8 mouse cellular contexts compared by ENCODE assay signal in the genomic region with DNA sequence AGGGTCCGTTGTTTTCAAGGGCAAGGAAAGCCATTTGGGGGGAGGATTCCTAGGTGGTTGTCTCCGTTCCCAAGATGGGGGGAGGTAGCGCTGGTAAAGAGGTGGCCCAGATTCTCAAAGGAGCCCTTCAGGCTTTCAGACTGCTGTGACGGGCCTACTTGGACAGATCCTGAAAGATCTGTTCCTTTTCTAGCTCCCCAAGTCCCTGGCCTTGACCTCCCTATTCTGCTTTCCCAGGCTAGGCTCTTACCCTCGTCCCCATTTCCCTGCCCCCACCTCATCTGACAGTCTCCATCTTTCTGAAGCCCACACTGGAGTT. TPM values are rescaled to one million over a fixed set of nuclear protein-coding genes. Genes with fewer than 3 reads are reported as not detected.
DNase-seq lines count a peak whose midpoint lies in the region; ATAC-seq and TF ChIP-seq lines count a peak whose summit lies in the region.

No protein-coding gene starts in this region.

- peak overlapping the region; percentile 91 for H3K4me3 ChIP-seq in E14TG2a.4 (replicated peaks; ENCODE audit: low read length)
- H3K4me3 ChIP-seq in kidney, embryonic 15.5 days (replicated peaks), result peak overlapping the region; percentile 96
- peak overlapping the region; percentile 98 for H3K4me3 ChIP-seq in lung, embryonic 15.5 days

- H3K36me3 ChIP-seq in E14TG2a.4 (ENCODE audit: insufficient read depth, low read length), result no peaks in the 10 kb centered on the region
- H3K36me3 ChIP-seq in kidney, embryonic 15.5 days, result no peaks in the 10 kb centered on the region
- H3K36me3 ChIP-seq in lung, embryonic 15.5 days, result no peaks in the 10 kb centered on the region

- H3K4me2 ChIP-seq in kidney, embryonic 15.5 days, result peak overlapping the region; percentile 63
- H3K4me2 ChIP-seq in lung, embryonic 15.5 days, result peak overlapping the region; percentile 60

- H3K9ac ChIP-seq in kidney, embryonic 15.5 days, result peak overlapping the region; percentile 91
- peak overlapping the region; percentile 98 for H3K9ac ChIP-seq in lung, embryonic 15.5 days

- no peaks in the 10 kb centered on the region for H3K9me3 ChIP-seq in E14TG2a.4 (ENCODE audit: low read length)
- H3K9me3 ChIP-seq in kidney, embryonic 15.5 days (replicated peaks), result no peaks in the 10 kb centered on the region
- H3K9me3 ChIP-seq in lung, embryonic 15.5 days, result no peaks in the 10 kb centered on the region

- WGBS in kidney, embryonic 15.5 days, result under 1% methylated on average over 5 of the region's 5 CpGs
- WGBS in lung, embryonic 15.5 days, result 0% methylated on average over 5 of the region's 5 CpGs

- peak overlapping the region; percentile 98 for H3K27ac ChIP-seq in kidney, embryonic 15.5 days
- H3K27ac ChIP-seq in lung, embryonic 15.5 days, result peak overlapping the region; percentile 98

- H3K4me1 ChIP-seq in E14TG2a.4 (replicated peaks; ENCODE audit: low read depth, low read length), result peaks cover 18% of the 10 kb centered on the region
- H3K4me1 ChIP-seq in kidney, embryonic 15.5 days, result peaks cover 15% of the 10 kb centered on the region
- 0 out of 2 replicates have a peak, but pooled peaks cover 8% of the 10 kb centered on the region for H3K4me1 ChIP-seq in lung, embryonic 15.5 days

- peaks cover 20% of the 10 kb centered on the region for H3K27me3 ChIP-seq in E14TG2a.4 (ENCODE audit: insufficient read depth, low read length)
- no peaks in the 10 kb centered on the region for H3K27me3 ChIP-seq in kidney, embryonic 15.5 days
- H3K27me3 ChIP-seq in lung, embryonic 15.5 days, result no peaks in the 10 kb centered on the region

- TF ChIP-seq CTCF in E14TG2a.4 (conservative IDR thresholded peaks at IDR 0.05; ENCODE audit: low read length), result no peak

- no peak for ATAC-seq in CD4-positive, CD25-positive, alpha-beta regulatory T cell, adult 4 months
- no peak for ATAC-seq in kidney, embryonic 15.5 days (replicated peaks; ENCODE audit: low FRiP score)
- no peak for ATAC-seq in lung, embryonic 15.5 days (ENCODE audit: borderline replicate concordance, extremely low read depth, low FRiP score, low TSS enrichment)

- peak; percentile 18 for DNase-seq in CD4-positive, CD25-positive, alpha-beta regulatory T cell, adult 2 months (ENCODE audit: low read depth, low spot score)
- DNase-seq in cerebellum, adult 8-10 months, result peak; percentile 21
- peak; percentile 25 to 29 for DNase-seq in frontal cortex, postnatal 36 days (ENCODE audit: low spot score in 2 of 2)
- peak; percentile 11 for DNase-seq in right cerebral cortex, postnatal 14 days

RNA-seq across cellular contexts. Expression of a gene that starts 1.3 kb away (rescaled TPM):
- 1 to 10 TPM; 3.4 to 5.0 TPM for polyA plus RNA-seq in CD4-positive, CD25-positive, alpha-beta regulatory T cell, adult 4 months (2017; shearing (Covaris generic))
- 22.7 and 24.2 TPM in 2 replicates for polyA plus RNA-seq in kidney, embryonic 15.5 days (2015; fragmentation: Nextera tagmentation; extraction: Ambion mirVana)
- 25.5 and 26.4 TPM in 2 replicates for polyA plus RNA-seq in lung, embryonic 15.5 days (2015; fragmentation: Nextera tagmentation; extraction: Ambion mirVana)

RNA-seq across cellular contexts. Expression of a gene that starts 45.3 kb away (rescaled TPM):
- 10 to 100 TPM; 22.1 to 23.8 TPM for polyA plus RNA-seq in CD4-positive, CD25-positive, alpha-beta regulatory T cell, adult 4 months (2017; shearing (Covaris generic))
- 24.1 and 28.3 TPM in 2 replicates for polyA plus RNA-seq in kidney, embryonic 15.5 days (2015; fragmentation: Nextera tagmentation; extraction: Ambion mirVana)
- 23.2 and 24.6 TPM in 2 replicates for polyA plus RNA-seq in lung, embryonic 15.5 days (2015; fragmentation: Nextera tagmentation; extraction: Ambion mirVana)

RNA-seq across cellular contexts. Expression of a gene that starts 58.7 kb away (rescaled TPM):
- 10 to 100 TPM; 42.6 to 57.1 TPM for polyA plus RNA-seq in CD4-positive, CD25-positive, alpha-beta regulatory T cell, adult 4 months (2017; shearing (Covaris generic))
- 90.8 and 93.7 TPM in 2 replicates for polyA plus RNA-seq in kidney, embryonic 15.5 days (2015; fragmentation: Nextera tagmentation; extraction: Ambion mirVana)
- polyA plus RNA-seq in lung, embryonic 15.5 days (2015; fragmentation: Nextera tagmentation; extraction: Ambion mirVana), result 78.0 and 82.1 TPM in 2 replicates
